Mouse (Mus musculus) right cerebral cortex, adult 18-20 months (tissue): Measurements from ENCODE around the gene Scgb2a2.
"Not testable (repeated sequence)": the region's sequence is repeated elsewhere in the genome, so short reads cannot be mapped to it uniquely, and the experiment has no call there.

Experiments
- DNase-seq: peaks from one replicate; pipeline ENCODE4 v3.0.0; 2022; ENCODE audit warnings: mixed read lengths

The Scgb2a2 gene

DNA sequence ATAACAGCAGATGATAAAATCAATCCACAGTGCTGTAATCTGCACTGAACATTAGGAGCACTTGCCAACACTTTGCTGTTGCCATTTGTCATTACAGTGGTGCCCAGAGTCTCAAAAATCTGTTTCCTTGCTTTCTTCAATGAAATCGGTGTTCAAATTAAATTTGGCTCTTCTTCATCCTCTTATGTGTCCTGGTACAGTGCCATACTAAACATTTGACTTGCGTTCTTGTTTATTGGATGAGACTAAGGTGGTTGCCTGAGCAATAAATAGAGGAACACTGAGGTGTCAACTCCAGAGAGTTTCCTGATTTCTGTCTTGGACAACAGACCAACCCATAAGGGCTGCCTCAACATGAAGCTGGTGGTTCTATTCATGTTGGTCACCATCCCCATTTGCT is at the start of gene Scgb2a2:
Gene Scgb2a2, plus strand, starts transcription at position 301 of the 400 bp plus-strand sequence.
- no peak for DNase-seq

DNA sequence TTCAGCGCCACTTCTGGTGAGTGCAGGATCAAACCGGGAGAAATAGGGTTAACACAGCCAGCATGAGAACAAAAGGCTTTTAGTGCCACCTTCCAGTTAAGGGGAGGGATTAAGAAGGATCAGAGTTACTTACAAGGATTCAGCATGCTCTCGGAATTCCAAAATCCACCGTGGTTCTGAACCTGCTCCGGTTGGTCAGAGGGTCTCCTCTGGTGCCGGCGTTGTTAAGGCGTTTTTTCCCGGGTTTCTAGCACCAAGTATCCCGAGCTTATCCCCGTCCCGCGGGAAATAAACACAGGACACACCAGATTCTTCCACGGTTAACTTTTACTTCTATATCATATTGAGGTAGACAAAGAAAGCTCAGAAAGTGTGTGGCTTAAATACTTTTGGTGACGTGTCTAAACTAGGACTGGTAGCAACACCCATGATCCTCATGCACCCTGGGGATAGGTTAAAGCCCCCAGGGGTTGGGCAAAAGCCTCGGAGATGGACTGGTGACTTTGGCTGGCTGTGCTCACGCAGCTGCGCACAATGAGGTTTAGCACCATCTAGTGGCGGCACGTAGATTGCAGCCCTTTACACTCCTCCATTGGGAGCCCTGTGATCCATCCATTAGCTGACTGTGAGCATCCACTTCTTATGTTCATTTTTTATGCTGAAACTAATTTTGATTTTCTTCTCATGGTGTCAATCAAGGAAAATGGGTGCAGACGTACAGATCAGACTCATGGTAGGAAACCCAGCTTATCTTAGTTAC is 10.6 kb upstream of the Scgb2a2 start:
- DNase-seq, result peak; percentile 30

DNA sequence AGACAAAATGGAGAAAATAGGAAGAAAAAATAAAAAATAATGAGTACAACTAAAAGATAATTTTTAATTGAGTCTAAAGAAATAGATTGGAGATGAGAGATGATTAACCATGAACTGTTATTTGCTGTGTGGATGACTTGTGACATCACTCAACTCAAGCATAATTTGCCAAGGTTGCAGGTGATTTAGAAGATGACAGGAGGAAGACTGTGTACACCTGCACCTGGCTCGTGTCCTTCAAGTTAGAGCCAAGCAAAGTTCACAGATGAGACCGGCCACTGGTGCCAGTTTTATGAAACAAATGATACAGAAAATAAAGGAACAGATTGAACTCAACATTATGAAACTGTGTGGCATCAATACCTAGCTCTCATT is 10.0 kb upstream of the Scgb2a2 start:
- DNase-seq, result no peak

- DNase-seq, result not testable (repeated sequence)
Observed at GRCm38 (mm10) chr19:9849368-9850075, 2.2 kb downstream of the Scgb2a2 start.

GRCm38 (mm10) chr19:9860821-9861220 is 13.5 kb downstream of the Scgb2a2 start:
- DNase-seq, result not testable (repeated sequence)

DNA sequence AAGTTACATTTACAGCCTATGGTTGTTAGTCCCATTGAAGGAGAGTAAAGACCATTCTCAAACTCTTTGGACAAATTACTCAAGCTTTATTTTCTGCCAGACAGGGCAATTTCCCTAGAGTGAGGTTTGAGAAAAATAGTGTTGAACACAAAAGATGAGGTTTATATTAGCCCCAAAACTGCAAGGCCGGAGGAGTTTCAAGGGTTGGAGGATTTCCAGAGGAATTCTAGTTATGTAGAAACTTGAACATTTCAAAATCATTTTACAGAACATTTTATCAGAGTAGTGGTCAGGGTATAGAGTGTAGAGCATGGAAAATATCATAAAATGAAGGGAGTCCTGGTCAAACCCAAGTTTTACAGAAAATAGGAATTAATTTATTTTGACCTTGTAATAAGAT is 17.5 kb downstream of the Scgb2a2 start:
- DNase-seq, result no peak

GRCm38 (mm10) chr19:9865466-9865865 is 18.1 kb downstream of the Scgb2a2 start:
- no peak for DNase-seq

DNA sequence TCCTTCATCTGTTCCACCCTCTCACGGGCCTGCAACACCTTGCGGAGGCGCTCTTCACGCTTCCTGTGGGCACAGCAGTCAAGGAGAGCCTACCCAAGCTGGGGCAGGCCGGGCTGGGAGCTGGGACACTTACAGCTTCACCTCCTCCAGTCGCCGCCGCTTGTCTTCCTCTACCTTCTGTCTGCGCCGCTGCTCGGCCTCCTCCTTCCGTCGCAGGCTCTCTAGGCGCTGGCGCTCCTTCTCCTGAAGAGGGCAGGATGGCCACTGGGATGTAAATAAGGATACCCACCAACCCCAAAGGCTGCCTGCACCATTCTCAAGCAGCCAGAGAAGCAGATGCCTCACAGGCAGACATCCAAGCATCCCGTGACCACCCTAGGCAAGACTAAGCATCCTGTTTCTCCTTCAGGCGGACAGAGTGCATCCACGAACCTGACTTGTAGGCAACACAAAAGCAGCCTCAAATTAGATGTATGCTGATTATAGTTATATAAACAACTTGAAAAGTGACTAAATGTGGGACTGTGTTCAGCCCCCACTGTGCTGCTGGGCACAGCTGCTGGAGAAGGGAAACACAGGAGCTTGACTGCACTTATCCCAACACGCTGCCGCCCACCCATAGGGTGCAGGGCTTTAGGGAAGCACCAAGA is 30.9 kb downstream of the Scgb2a2 start:
- peak; percentile 74 for DNase-seq

- DNase-seq, result no peak
Observed at GRCm38 (mm10) chr19:9886348-9886747, 39.0 kb downstream of the Scgb2a2 start.

DNA sequence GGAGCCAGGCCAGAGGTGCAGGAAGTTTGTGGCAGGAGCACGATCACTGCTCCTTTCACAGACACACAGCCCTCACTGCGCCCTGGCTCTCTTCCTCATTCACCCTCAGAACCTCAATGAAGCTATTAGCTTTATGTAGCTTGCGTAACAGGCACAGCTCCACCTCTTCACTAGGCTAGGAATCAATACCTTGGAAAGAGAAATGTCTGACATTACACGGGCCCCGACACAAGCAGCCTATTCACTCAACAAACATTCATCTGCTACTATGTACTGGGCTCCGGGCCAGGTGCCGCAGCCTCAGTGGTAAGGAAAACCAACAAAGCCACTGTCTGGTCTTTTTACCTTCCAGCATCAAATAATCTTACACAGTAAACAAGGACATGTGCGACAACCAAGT is 39.4 kb downstream of the Scgb2a2 start:
- no peak for DNase-seq

DNA sequence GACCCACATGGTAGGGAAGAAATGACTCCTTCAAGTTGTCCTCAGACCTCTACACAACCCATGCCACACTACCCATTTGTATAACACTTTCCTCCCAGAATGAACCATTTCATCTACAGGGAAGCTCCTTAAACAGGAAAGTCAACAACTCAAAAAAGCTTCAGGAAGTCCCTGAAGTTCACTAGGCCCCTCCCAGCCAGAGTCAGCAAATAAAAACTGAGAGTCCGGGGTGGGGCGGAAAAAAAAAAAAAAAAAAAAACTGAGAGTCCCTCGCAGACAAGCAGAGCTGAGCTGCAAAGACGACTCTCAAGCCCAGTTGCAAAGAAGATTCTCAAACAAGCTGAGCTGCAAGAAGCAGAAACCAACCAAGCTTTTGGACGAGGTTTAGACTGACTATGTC is 48.7 kb downstream of the Scgb2a2 start:
- no peak for DNase-seq

- DNase-seq, result no peak
Observed at GRCm38 (mm10) chr19:9898339-9899066, 51.1 kb downstream of the Scgb2a2 start.

- DNase-seq, result peak; percentile 97
Observed at GRCm38 (mm10) chr19:9899072-9899779, 51.9 kb downstream of the Scgb2a2 start, which contains the start of gene Incenp. Gene Incenp, minus strand, starts transcription at chr19:9899551.

DNA sequence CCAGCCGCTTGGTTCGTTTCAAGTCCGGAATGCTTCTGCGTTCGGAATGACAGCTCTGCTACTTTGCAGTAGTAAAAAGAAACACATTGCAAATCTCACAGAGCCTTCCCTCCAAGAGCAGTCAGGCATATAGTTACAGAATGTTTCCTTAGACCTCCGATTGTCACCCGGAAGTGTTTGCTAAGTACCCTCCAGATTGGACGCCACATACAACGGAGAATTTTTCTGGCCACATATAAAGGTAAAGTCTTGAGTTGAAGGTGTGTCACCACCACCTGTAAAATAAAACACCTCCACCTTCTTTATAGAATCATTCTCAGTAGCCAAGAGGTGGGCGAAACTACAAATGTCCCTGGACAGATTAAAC is 52.4 kb downstream of the Scgb2a2 start:
- DNase-seq, result no peak

DNA sequence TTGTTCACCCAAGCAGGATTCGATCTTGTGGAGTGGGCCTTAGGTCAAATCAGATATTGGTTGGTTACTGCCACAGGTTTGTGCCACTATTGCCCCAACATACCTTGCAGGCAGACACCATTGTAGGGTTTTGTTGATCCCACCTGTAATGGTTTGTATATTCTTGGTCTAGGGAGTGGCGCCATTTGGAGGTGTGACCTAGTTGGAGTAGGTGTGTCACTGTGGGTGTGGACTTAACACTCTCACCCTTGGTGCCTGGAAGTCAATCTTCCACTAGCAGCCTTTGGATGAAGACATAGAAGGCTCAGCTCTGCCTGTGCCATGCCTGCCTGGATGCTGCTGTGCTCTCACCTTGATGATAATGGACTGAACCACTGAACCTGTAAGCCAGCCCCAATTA is 53.3 kb downstream of the Scgb2a2 start:
- DNase-seq, result not testable (repeated sequence)
